Mouse (Mus musculus) fibroblast of lung, adult 2 months (primary cell): ENCODE measurements around the gene Ctso.

ENCODE experiments used
- DNase-seq: peaks from one replicate; pipeline ENCODE4 v3.0.0-alpha.2; 2011; ENCODE audit warnings: low read depth

The Ctso gene

DNA sequence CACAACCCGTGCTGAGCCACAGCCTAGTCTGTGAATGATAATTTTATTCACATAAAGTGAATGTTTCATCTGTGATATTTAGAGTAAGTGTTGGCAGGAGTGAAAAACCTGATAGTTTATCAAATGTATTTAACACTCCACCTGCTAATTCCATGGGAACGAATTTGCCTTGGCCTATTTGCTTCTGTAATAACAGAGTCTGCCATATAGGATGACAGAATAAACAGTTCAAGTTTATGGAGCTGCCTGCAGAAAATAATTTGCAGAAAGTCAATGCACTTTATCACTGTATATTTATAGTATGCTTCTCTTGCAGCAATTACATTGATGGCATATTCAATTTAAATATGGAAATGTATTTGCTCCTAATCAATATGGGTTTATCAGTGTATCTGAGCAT lies 19.4 kb downstream of the Ctso start:
- no peak for DNase-seq

DNA sequence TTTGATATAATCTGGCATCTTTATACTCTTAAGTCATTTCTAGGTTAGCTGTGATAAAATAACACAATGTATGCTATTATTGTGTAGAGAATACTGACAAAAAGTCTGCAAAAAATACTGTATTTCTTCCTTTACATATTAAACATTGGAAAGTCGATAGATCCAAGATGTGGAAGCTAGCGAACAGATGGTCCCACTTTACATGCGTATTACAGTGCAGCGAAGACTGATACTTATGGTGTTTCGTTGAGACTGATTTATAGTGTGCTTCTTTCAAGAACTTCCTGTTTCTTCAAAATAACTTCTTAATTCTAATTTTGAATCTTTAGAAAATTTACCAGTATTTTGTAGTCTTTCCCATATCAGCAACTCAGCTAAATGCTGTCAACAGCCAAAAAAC lies 25.1 kb downstream of the Ctso start:
- DNase-seq, result no peak

DNA sequence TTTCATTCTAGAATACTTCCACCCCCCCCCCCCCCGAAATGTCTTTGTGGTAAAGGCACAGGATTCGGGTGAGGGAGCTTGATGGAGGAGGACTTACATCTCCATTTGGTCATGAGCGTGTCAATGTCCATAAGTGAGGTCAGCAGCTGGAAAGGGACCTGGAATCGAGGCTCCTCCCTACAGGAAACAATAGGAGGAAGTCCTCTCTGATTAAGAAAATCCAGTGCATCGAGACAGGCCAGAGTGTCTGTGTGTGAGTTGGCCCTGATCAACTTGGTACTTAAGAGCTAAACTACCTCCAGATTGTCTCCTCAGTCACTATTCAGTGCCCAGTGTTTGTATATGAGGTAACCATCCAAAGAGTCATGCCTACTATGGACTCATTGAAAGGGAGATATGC lies 28.9 kb downstream of the Ctso start:
- DNase-seq, result no peak

DNA sequence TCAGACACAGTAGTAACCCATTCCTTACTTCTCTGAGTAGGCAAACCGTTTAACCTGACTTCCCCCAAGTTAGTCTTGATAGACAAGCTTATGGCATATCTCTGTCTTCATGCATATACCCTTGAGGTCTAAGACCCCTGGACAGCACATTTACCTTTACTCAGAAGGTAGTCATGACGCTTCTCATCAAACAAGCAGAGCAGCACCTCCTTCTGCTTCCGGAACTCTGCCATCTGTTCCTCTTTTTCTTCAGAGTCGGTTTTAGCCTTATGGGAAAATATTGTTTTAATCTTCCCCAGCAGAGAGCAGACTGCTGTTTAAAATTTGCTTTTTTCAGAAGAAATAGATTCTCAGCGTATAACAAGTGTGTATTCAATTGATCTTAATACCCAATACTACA lies 31.4 kb downstream of the Ctso start:
- DNase-seq, result no peak

DNA sequence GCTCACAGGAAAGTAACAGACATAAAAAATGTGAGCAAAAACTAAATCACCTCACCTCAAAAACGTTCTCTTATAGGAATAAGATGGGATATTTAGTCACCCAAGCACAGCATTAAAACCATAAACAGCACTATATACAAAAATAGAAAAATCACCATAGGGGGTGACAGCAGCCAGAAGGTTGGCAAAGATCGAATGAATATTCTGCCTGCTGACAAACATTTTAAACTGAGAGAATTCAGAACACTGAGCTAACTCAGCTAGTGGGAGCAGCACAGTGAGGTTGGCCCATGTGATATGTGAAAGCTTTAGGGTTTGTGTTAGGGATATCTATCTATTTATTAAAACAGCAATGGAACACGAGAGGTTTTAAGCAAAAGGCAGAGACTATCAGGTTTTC lies 32.2 kb downstream of the Ctso start:
- DNase-seq, result no peak

DNA sequence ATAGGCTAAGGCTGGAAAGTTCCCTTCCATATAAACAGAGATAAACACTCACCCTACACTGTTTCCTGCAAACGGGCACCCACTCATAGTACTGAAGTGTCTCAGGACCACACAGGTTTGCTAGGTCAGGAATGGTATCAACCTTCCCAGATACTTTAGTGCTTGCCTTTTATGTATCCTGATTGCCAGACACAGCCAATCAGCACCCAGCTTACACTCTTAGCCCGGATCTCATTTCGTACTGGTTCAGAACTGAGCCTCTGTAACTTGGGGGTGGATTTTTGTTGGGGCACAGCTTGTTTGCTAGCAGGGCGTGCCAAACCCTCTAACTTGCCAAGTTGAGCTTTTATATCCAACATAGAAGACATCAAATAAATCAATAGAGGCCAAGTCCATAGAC lies 43.2 kb downstream of the Ctso start:
- DNase-seq, result no peak

DNA sequence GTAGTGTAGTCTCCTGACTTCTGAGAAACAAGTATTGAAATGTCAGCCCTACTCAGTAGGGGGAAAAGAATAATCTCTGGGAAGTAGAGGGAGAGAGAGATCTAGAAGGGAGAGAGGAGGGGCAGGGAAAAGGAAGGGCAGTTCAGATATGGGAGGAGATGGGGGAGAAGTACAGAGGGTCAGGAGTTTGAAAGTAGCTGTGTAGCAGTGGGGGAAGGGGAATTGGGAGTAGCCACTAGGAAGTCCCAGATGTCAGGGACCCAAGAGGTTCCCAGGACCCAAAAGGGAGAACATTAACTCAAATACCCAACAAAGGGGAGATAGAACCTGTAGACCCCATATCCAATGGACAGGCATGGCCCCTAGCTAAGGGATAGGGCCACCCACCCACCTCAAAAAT lies 43.7 kb downstream of the Ctso start, which contains the start of gene Tdo2:
TSS of gene Tdo2 (minus strand) at position 101 of the 400 bp plus-strand sequence.
- no peak for DNase-seq

DNA sequence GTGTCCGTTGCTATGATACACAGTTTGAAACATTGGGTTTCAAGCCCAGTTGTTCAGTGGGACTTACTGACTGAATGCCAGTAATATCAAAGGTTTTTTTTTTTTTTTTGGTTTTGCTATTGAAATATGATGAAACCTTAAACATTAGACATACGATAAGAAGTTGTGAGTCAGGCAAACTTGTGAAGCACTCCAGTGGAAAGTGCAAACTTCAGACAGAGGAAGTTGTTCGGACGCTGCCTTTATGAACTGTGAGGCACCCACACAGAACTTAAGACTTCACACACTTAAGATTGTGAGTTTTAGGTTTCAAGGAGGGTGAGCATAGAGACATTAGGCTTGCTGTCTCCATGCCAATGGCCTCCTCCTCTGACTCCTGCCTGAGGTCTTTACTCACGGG lies 49.2 kb downstream of the Ctso start:
- no peak for DNase-seq

DNA sequence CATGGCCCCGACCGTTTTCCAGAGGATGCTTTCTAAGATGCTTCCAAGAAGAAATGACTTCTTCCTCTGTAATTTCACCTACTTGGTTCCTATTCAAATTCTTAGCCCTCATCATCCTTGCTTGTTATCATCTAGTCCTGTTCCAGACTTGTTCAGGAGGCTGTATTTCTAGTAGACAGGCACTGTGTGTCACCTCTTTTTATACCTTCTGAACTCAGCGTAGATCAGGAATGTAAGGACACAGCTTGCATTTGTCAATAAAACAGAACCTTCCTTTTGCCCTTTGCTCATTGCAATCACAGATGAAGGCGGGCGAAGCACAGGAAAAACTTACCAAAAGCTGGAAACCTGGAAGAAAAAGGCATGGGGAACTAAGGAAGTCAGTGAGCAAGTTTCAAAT lies 49.6 kb downstream of the Ctso start, which contains the start of gene Asic5:
TSS of gene Asic5 (plus strand) at position 301 of the 400 bp plus-strand sequence.
- no peak for DNase-seq

DNA sequence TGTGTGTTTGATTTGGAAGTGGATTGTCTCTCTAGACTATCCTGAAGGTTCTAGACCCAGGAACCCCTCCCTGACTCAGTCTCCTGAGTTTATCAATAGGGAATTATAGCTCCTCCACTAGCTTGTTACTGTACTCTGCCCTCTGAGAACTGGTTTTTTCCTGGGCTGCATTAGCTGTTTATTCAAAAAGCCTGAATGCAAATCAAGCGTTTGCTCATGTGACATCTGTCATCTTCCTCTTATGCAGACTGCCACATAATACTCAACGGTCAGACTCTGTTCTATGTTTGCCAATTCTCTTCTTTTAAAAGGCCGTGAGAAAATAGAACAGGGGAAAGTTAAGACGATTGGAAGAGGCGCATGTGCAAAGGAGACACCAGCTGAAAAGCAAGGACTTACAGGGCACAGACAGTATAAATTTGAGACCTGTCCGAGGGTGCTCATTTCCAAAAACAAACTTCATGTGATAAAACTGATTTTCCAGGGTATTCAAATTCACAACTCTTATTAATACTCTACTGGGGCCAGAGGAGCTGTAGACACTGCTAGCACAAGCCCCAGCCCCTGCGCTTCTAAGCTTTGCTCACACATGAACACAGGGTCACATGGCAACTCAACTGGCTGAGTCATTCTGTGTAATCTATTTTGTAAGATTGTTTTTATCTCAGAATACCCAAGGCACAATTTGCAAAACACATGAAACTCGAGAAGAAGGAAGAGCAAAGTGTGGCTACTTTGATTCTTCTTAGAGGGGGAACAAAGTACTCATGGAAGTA lies 50.9 kb downstream of the Ctso start:
- no peak for DNase-seq

DNA sequence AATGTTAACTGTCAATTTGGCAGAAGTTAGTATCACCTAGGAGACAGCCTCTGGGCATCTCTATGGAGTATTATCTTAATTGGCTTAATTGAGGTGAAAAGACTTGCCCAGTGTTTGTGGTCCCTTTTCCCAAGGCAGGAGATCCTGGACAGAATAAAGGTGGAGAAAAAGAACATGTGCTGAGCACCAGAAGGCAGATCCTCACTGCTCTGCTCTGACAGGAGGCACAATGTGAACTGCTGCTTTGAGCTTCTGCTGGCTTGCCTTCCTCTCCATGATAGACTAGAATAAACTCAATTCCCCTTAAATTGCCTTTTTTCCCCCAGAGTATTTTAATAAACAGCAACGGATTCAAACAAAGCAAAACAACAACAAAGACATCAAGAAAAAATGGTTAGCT lies 52.7 kb downstream of the Ctso start:
- DNase-seq, result no peak

DNA sequence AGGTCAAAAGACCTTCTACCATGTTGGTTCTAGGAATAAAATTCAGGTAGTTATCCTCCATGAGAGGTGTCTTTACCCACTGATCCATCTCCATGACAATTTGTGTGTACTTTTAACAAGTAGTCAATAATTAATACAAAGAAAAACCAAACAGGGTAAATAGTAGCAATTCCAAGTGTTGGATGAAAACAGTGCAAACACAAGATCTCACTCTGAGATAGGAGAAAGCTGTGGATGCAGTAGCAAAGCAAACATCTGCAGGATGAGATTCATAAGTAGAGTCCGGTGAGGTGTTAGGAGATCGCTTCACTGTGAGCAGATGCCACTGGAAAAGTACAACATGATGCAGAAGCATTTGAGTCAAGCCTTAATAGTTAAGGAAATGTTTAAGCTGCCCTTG lies 53.7 kb downstream of the Ctso start:
- no peak for DNase-seq

DNA sequence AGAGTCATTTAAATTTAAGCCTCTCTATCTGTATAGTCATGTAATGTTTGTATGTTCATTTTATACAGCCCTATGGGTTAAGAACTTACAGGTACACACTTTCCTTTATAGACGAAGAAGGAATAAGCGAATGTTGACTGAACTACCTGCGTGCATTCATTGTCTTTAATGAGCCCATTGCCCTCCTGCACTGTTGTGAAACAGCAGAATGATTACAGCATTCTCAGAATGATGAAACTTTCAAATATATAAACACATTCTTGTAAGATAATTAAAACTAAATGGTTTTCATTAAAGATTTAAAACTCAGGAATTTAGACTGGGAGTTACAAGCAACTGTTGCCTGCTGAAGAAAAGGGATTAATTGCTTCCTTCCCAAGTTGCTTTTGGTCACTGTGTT lies 55.2 kb downstream of the Ctso start:
- no peak for DNase-seq

DNA sequence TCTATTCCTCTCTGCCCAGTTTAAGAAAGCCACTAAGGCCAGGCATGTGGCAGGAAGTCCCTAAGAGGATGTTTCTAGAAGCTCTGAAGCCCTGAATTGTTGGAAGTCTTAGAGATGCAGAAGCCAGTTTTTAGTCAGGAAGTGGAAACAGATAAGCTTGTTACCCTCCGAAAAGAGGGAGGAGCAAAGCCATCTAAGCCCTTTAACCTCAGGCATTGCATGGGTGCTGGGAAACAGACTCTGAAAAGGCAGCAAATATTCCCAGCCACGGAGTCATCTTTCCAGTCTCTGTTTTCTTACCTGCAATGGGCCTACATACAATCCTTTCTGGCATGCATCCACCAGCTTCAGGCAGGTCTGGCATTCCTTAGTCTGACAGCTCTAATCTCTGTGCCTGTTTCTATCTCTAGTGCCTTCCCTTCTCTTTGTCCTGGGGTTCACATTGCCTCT lies 57.3 kb downstream of the Ctso start:
- no peak for DNase-seq

DNA sequence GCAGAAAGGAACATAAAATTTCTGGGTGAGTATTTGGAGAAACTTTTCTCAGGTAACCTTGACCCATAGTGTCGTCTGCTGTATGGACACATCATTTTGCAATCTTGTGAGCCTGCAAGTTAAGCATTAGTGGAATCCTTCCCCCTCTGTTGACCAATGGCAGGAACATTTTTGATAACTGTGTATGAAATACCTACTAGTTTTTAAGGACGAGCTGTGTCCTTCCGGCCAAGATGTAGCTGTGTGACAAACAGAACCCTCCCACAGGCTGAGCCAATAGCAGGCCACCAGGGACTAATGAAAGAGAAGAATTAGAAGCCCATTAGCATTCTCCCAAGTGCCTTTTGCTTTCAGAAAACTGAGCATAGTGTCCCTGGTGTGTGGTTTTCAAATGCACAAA lies 58.1 kb downstream of the Ctso start:
- DNase-seq, result no peak

DNA sequence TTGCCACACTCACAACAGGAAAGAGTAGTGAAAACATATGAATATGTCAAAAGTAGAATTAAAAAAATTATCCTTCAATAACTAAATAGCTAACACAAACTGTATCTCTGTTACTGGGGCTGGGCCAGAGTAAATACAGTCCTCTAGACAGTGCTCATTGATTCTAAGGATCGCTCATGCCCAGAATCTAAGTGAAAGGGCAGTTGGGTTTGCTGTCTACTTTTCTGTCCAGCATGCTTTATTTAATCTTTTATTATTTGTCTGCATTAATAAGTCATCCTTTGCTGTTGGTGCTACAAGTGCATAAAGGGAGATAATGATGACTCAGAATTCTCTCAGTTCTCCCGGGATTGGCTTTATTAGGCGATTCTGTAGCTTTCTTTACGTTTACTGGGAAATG lies 63.0 kb downstream of the Ctso start:
- DNase-seq, result no peak

DNA sequence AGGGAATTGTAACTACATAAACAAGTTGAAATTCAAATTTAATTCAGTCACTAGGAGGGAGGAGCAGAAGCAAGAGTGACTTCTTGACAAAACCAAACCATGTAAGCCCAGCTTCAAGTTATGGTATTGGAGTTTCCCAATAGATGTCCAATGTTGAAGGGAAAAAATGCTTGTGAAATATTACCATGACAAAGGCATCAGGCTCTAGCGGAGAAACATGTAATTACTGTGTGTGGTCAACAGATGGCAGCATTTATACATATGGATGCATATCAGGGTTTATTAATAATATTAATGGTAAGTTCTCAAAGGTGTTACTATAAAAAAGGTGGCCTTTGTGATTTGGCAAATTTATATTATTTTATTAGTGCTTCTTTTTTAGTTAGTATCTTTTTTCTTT lies 63.6 kb downstream of the Ctso start:
- DNase-seq, result peak; percentile 26
